Mouse (Mus musculus) spleen, postnatal 10 days (tissue): Measurements from ENCODE around the gene Kif1c.
"Not testable (repeated sequence)": the region's sequence is repeated elsewhere in the genome, so short reads cannot be mapped to it uniquely, and the experiment has no call there.

Source experiments
- DNase-seq, 2 experiments: peaks; one replicate each; pipeline ENCODE4 v3.0.0; 2021 to 2022; ENCODE audit warnings: low spot score in 2 of 2

Gene Kif1c

GRCm38 (mm10) chr11:70742581-70743459, 42.5 kb downstream of the Kif1c start:
- DNase-seq: no peak

DNA sequence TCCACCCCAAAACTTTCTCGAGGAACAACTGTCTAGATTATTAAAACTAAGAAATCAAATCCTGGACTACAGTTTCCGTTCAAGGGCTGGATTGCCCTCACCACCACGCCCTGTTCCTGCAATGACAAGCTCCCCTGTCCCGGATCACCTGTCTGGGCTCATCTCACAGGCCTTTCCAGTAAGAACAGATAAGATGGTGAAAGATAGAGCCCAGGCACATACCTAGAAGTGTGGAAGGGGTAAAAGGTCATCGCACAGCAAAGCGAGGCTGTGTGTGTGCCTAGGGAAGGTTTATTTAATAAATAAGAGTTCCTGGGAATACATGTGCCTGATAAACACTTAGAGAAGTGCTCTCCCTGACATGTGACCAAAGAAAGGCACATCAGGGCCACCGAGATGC, 45.3 kb downstream of the Kif1c start:
- no peak for DNase-seq

GRCm38 (mm10) chr11:70747876-70748545, 47.7 kb downstream of the Kif1c start:
- DNase-seq: no peak

DNA sequence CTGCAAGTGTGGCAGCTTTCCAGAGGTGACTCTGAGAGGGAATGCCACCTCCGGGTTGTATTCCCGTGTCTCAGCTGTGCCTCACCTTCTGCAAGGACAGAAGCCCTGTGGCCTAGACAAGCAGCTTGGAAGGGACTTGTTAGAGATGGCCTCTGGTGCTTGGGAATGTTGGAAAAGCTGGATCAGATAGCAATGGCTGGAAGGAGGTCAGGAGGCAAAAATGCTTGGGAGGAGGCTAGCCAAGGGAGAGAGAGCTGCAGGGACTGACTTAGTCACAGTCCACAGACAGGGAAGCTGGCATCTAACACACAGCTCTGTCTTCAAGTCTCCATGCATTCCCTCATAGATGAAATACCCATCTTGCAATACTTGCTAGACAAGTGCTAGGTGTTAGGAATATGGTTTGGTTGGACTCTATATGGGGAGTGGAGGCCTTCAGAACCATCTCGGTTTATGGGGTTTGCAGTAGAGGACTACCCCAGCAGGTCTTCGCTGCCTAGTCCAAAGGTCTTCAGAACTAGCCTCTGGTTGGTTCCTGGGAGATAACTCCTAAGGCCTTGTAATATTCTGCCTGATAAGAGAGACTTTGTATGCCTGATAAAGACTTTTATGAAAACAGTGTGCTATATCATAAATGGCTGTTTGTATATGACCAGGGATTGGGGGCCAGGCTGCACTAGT, 52.1 kb downstream of the Kif1c start:
- no peak for DNase-seq

GRCm38 (mm10) chr11:70753146-70753545, 52.8 kb downstream of the Kif1c start:
- DNase-seq: no peak

DNA sequence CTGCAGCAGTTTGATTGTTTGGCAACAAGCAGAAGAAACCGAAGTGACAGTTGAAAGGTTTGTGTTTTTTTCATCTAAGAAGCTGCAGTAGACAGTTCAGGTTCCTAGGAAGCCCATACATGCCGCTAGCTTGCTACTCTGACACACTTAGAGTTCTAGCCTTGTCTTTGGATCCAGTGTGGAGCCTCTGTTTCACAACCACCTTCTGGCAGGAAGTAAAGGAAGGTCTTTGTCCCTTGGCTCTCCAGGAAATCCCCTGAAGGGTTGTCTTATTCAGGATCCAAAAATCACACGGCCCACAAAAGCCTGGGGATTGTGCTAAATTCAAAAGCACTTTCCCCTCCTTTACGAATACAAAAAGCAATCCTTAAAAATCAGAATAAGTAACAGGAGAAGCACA, 54.1 kb downstream of the Kif1c start:
- DNase-seq: no peak

DNA sequence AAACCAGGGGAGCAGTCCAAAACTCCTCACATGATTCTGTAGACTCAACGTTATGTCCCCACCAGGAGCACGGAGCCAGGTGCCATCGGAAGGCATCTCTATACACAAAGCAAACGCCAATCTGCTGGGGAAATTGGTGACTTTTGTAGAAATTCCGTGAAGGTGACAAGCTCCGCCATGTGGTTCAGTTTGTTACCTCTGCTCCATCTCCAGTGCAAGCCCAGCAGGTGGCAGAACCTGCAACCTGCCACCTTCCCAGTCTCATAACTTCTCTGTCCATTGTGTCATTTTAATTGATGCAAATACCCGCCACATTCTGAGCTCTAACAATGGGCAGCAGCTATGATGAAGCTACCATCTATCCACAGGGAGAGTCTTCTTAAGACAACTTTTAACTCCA, 54.6 kb downstream of the Kif1c start:
- DNase-seq: no peak

DNA sequence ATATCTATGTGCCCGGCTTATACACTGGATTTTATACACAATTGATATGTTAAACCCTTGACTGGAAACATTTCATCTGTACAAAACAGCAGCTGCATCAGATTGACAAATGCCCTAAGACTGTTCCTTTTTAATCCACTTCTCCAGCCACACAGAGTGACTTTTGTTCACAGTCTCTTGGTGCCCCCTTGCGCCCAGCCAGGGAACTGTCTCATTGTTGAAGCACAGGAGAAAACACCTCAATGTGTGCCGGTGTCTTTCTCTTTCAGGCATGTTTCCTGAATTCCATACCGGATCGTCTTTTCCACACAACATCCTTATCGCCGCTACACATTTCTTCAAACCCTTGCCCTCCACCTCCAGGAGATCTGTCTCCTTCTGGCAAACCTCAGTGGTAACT, 55.3 kb downstream of the Kif1c start:
- DNase-seq: peak; percentile 74 to 90

- not testable (repeated sequence) for DNase-seq
Observed at GRCm38 (mm10) chr11:70760446-70760845, 60.1 kb downstream of the Kif1c start.

GRCm38 (mm10) chr11:70762641-70763040, 62.3 kb downstream of the Kif1c start:
- no peak for DNase-seq

GRCm38 (mm10) chr11:70763582-70763935, 63.2 kb downstream of the Kif1c start:
- no peak for DNase-seq

- DNase-seq: peak; percentile 69 to 81
Observed at GRCm38 (mm10) chr11:70763936-70764808, 63.8 kb downstream of the Kif1c start, which contains the start of gene Zfp3. Gene Zfp3, plus strand, starts transcription at chr11:70764209.

GRCm38 (mm10) chr11:70765776-70766445, 65.6 kb downstream of the Kif1c start:
- no peak for DNase-seq

DNA sequence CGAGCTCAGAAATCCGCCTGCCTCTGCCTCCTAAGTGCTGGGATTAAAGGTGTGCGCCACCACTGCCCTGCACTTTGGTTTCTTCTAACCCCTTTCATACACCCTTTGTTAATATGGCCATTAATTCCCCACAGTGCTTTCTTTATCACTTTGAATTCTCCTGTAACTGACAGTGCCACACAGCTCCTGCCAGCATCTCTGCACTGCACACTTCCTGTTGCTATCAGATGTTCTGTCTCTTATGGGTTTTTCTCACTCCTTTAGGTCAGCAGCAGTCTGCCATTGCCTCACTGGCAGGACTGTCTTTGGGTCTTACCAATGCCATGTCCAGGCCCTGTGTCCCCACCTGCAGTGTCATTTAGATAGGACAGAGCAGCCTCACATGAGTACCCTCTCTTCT, 70.5 kb downstream of the Kif1c start:
- DNase-seq: no peak

GRCm38 (mm10) chr11:70776830-70777571, 76.7 kb downstream of the Kif1c start:
- peak; percentile 54 to 80 for DNase-seq

DNA sequence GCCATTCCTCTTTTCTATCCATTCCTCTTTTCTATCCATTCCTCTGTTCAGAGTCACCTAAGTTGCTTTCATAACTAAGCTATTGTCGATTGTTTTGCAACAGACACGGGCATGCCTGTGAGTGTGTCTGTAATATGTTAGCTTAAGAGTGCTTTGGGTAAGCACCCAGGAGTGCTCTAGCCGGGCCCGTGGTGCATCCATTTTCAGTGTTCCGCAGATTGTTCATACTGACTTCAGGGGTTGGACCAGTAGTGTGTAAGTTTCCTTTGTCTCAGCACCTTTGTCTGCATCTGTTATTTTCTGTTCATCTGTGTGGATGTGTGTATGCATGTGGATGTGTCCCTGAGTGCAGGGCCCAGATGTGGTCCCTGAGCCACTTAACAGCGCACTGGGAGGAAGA, 77.3 kb downstream of the Kif1c start:
- DNase-seq: no peak

- not testable (repeated sequence) for DNase-seq
Observed at GRCm38 (mm10) chr11:70778058-70778457, 77.7 kb downstream of the Kif1c start.
